Mouse (Mus musculus) gastrocnemius, postnatal 14 days (tissue): ENCODE measurements around the gene Ctdsp2. TPM values are rescaled to one million over a fixed set of nuclear protein-coding genes. Genes with fewer than 3 reads are reported as not detected.
A peak's percentile ranks its signal among the peaks of the same experiment; 100 is the strongest.

ENCODE experiments used
- DNase-seq: peaks from one replicate; pipeline ENCODE4 v3.0.0; 2021; ENCODE audit warnings: mixed read lengths
- intact Hi-C: fragments of 180-260 bp; cut with DNase I; formaldehyde crosslinking; loops from one replicate; pipeline ENCODE4 v1.15.1; 2025; ENCODE audit warnings: low total_unique reads
- total RNA-seq, 2 experiments: library from RNA; stranded (reverse); gene quantifications; 2 replicates each; pipeline ENCODE4 v1.2.3; 2021

Ctdsp2 gene
- total RNA-seq, 2 experiments from 2014 or later: 98.5 to 102 TPM

DNA sequence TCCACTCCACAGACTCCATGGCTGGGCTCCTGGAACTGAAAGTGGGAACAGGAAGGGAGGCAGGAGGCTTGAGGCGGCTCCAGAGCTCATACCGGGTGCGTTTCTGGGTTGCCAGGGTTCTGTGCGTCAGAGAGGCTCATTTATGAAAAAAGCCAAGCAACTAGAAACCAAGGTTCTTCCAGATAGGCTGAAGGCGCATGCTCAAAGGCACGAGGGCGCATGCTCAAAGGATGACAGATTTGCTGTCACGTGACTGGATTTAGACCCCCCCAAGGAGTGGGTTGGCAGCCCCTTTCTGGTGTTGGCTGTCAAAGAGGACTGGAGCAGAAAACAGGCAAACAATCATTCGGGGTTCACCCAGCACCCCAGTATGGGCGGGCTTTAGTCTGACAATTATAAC is 16.8 kb upstream of the Ctdsp2 start:
- intact Hi-C loops: no loop called here
- peak; percentile 77 for DNase-seq

DNA sequence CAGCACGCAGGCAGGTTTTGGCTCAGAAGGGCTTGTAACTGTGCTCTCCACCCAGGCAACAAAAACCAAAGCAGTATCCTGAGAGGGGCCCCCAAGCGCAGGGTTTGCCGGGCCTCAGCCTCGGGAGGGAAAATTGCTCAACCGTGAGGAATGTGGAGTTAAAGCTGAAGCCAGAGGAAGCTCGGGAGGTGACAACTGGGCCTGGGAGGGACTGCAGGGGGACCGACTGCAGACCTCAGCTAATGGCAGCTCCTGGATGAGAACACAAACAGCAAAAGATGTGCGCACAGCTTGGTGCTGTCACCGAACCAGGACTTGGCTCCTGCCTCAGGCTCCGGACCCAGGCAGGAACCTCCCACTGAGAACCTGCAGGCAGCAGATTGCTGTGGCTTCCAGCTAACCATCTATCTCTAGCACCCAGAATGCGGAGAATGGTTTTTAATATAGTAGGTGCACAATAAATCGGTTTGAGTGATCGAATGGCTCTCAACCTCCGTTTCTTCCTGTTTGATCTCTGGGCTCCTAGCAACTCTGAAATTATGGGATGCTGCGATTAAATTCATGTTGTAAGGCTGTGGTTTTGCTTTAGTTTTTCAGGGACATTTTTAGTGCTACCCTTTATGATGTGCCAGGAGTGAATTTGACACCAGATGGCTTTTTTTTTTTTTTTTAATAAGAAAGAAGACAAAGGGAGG is 16.1 kb upstream of the Ctdsp2 start:
- DNase-seq: peak; percentile 74
- intact Hi-C loops: no loop called here

DNA sequence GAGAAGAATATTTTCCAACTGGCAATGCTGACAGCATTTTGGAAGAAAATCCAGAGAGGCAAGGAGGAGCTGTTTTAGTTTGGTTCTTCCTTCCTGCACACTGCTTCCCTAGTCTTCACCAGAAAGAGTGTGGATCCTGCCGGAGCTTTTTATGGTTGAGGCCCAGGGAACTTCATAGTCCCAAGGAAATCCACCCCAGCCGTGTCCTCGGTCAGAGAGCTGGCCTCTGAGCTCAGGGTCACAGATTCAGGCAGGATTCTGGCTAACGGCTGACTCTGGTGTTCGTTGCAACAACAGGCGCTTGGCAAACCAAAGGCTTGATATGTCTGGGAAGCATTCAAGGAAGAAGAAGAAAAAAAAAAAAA is 15.6 kb upstream of the Ctdsp2 start:
- intact Hi-C loops: no loop called here
- DNase-seq: no peak

DNA sequence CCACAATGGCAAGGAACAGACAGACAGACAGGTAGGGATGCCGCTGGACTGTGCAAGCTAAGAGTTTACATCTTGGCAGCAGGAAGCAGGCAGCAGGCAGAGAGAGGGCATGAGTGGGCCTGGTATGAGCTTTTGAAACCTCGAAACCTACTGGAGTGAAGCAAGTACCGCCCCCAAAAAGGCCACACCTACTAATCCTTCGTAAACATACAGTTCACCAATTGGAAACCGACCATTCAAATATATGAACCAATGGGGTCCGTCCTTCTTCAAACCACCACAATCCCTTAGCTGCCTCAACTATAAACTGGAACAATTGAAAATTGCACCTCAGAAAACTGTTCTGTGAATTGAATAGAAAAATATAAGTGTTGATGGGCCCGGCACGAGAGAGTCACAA is 14.7 kb upstream of the Ctdsp2 start:
- DNase-seq: no peak
- intact Hi-C loops: no loop called here

DNA sequence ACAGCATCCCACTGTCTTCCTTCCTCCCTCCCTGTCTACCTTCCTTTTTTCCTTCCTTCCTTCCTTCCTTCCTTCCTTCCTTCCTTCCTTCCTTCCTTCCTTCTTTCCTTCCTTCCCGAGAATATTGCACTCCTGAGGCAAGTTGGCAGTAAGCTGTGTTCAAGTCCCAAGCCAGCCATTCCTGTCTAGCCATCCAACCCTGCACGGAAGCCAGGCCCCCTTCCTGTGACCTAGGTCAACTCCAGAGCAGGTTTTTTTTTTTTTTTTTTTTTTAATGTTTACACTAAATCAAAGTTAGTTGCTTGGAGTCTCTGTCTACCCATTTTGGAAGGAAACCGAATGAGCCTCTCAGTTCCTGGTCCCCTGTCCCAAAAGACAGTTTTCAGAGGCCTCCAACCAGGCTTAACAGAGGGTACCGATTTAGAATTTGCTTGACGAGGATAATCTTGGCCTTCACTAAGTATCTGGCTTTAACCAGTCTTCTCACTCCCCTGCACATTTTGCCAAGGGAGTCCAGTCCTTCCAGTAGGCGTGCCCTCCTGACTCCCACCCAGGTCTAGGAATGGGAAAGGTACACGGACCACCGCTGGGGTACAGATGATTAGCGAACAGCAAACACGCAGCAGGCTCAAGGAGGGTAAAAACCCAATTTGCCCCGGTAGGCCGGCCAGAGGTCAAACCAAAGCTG is 7.0 kb upstream of the Ctdsp2 start:
- DNase-seq: no peak
- intact Hi-C loops: loop anchor here (5.0 kb wide), 1 partner anchor 34 kb away; no protein-coding TSS in a partner anchor

DNA sequence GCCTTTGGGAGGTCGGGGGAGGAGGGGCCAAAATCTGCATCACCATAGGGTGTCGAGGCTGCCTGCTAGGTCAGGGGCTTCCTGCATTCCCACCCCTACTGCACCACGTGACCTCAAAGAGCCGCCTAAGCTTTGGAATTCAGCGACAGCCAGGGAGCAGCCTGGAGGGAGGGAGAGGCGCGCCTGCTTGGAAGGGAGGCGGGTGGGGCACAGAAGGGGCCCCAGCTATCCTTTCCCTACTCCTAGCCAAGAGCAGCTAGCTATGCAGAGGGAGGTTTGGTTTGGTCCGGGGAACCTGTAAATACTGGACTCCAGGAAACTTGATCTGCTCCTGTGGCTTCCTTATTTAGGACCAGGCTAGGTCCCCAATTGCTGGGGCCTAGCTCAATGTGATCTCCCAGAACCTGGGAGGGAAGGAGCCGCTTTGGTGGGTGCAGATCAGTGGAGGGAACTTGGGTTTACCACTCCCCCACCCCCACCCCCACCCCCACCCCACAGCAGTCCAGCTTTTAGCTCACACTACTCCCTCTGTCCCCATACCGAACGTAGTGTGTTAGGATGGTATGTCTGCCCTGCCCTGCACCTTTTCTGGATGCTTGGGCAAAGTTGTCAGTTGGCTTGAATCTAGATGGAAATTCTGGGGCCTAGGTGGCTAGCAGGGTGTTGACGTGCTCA is 6.3 kb upstream of the Ctdsp2 start:
- intact Hi-C loops: loop anchor here (5.0 kb wide), 1 partner anchor 35 kb away; no protein-coding TSS in a partner anchor
- DNase-seq: peak; percentile 75

DNA sequence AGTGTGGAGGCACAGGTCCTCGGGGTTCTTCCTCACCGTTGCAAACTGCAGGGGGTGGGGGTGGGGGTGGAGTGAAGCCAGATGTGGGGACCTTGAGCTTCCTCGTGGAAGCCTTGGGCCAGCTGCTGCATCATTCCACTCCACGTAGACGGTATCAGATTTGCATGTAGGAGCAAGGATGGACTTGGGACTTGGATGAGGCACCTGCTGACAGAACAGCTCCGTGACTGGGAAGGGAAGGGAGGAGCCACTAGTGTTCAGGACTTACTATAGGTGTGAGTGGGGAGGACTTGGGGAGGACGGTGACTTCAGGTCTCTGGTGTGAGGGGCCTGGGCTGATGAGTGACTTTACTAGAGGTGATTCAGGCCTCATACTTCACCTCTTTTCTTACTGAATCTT is 5.5 kb upstream of the Ctdsp2 start:
- intact Hi-C loops: loop anchor here (5.0 kb wide), 1 partner anchor 36 kb away; no protein-coding TSS in a partner anchor
- DNase-seq: no peak

DNA sequence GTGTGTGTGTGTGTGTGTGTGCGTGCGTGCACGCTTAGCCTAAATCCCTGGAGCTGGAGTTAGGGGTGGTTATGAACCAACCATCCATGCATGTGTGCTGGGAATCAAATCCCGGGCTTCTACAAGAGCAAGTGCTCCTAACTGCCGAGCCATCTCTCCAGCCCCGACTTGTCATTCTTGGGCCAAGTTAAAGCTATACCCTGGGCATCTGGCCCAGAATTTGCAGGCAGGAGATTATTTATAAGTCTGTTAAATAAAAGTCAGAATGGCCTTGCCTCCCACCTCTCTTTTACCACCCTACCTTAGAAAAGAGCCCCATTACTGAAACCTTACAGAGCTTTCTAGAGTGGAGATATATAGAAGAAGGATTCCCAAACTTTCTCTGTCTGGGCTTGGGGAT is 2.8 kb upstream of the Ctdsp2 start:
- DNase-seq: no peak
- intact Hi-C loops: no loop called here

DNA sequence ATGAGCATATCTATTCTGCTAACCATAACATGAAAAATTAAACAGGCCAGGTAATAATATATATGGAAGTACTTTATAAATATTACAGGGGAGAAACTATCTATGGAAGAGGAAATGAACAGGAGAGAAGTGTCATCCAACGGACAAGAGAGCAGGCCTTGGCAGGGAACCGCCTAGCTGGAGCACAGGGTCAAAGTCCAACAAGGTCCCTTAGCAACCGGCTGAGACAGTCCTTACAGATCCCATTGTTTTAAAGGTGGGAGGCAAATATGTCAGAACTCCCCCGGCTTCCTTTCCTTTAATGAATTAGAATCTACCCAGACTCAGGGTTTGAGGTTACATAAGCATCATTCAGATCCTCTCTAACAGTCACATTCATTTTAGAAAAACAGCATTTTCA is 1.4 kb upstream of the Ctdsp2 start:
- intact Hi-C loops: no loop called here

DNA sequence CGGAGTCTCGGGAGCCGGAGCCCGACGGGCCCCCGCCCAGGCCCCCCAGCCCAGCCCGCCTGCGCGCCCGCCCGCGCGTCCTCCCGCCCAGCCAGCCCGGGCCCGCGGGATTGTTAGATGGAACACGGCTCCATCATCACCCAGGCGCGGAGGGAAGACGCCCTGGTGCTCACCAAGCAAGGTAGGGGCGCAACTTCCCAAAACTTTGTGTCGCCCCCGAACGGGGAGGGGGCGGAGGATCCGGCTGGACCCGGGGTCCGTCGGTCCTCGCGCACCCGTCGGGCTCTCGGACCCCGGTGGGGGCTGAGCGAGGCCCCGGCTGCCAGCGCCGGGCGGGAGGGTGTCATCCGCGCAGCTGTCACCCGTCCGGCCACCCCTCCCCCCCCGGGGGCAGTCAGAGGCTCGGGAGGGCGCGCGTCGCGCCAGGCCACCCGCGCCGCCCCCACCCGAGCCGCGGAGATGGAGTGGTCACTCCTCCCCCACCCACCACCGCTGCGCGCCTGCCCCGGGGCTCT is 661 bp downstream of the Ctdsp2 start:
- intact Hi-C loops: no loop called here
- peak; percentile 86 for DNase-seq

More for the DNA sequence above, 1.4 kb upstream of the Ctdsp2 start:
- DNase-seq: no peak

DNA sequence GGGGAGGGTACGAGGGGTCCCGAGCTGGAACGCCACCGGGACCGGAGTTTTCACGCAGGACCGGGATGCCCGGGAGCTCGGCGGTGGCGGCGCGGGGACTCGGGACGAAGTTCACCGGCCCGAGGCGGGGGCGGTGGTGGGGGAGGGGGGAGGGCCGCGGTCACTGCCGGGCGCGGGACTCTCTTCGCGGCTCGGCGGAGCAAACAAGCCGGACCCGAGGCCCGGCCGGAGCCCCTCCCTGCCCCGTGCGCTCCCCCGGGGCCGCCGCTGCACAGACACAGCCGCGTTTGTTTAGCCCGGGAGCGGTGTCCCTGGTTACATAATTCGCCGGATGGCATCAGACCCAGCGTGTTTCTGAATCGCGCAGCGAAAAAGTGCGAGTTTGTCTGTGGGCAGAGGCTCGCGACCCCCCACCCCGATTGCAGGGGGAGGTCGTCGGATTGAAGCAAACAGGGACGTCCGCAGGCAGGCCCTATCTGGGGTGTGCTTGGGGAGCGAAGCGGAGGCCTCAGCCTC is 1.2 kb downstream of the Ctdsp2 start:
- peak; percentile 50 for DNase-seq
- intact Hi-C loops: no loop called here

DNA sequence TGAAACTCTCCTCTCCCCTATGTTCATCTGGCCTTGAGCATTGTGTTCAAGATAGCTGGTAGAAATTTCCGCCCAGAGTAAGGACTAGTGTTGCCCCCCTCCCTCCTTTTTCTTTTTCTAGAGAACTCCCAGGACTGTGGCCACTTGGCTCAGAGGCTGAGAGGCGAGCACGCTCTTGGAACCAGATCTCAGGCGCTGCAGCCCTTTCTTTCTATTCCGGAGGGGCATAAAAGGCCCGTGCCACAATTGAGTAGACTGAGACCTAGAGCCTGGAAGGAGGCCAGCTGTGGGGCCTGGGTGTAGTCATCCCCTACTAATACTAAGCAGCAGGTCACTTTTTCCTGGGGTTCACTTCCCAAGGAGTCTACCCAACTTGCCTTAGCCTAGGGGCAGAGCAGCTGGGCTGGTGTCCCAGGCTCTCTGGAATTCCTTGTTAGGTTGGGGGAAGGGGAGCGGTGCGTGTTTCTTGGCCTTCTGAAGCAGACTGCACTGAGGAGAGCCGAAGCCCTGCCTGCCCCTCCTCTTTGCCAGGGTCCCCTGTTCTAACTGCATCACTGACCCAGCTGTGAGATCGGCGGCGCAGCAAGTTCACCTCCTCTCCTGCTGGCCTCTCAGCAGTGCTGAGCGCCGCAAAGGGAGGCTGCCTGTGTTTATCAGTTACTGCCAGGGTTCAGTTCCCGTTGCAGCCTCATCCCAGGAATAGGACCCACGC is 1.9 kb downstream of the Ctdsp2 start:
- intact Hi-C loops: no loop called here
- DNase-seq: peak; percentile 67

DNA sequence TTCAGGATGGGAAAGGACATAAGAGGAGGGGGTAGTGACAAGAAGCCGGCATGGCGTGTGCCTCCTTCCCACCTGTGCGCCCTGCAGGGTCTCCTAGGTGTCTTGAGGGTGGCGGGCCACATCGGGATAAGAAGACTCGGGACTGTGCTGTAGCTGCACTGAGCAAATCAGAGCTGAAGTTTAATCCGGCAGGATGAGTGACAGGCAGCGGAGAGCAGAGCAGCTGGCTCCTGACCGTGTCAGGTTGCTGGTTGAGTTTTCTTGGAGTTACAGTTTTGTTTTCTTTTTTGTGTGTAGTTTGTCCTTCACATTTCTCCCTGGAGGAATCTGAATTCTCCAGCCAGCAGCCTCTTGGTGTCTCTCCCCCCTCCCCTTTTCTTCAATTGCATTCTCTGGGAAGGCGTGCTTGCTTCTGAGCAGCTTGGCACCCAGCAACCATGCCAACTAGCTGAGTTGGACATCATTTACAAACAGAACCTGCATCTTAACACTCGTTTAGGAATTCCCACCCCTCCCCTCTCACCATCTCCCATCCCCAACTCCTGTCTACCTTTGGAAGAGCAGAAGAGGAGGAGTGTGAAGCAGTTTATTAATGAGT is 2.5 kb downstream of the Ctdsp2 start:
- peak; percentile 40 for DNase-seq
- intact Hi-C loops: no loop called here

DNA sequence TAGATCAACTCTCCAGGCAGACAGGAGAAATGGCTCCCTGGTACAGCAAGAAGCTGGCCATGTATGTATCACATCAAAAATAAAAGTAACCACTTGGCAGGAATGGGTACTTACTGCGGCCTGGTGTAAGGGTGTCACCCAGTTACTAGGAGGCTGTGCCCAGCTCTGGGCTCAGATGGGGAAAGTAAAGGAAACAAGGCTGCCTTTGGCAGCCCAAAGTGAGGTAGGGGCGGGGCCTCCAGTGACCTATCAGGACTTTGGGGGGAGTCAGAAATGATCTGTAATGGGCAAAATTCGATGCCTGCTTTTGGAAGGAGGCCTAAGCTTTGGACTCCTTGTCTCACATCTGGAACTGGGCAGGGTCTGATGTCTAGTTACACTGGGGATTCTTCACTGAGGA is 3.2 kb downstream of the Ctdsp2 start:
- intact Hi-C loops: no loop called here
- no peak for DNase-seq

DNA sequence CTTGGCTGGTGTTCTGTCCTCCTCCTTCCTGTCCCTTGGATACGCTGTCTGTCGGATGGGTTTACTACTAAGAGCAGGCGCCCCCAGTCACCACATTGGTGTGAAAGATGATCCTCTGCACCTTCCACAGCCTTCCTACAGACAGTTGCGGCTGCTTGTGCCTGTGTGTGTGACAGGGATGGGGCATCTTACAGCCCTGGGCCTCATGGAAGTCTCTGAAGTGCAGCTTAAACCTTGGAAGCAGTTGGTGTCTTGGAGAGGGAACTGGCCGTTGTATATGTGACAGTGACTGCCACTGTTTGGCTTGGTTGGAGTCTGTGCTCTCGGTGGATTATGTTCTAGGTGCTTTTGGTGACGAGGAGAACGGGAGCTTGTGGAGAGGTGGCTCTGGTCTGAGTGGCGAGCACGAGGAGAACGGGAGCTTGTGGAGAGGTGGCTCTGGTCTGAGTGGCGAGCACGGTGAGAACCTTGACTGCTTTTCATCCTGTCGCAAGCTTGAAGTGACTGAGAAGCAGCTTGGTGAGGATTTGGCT is 4.7 kb downstream of the Ctdsp2 start:
- DNase-seq: no peak
- intact Hi-C loops: no loop called here

DNA sequence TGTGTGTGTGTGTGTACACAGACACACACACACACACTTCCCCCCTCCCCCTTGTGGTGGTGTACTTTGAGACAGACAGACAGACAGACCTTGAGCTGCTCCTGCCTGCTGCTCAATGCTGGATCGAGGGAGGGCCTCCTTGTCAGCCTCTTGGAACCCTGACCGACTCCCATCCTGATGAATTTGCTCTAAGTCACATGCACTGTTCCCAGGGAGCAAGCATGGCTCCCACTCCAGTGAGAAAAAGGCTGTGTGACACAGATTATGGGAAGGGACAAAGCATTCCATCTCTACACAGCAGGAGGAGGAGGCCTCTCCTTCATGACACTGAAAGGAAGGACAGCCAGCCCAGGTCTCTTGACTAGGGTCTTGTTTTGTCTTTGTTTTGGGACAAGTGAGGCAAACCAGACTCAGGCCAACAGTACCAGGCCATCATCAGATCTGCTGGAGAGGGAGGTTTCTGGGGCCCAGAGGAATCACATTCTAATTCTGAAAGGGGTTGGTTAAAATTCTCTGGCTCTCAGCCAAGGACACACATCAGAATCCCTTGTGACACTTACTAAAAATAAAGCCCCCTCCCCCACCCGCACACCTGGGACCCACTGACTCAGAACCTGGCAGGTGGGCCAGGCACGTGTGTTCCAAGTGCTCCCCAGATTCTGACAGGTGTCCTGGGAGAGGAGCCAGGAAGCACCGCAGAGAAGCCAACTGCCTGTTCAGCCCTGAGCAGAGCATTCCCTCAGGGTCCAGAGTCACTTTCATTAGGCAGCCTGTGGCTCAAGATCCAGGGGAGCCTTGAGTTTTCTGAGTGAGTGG is 5.9 kb downstream of the Ctdsp2 start:
- intact Hi-C loops: loop anchor here (5.0 kb wide), 1 partner anchor 57 kb away; no protein-coding TSS in a partner anchor

DNA sequence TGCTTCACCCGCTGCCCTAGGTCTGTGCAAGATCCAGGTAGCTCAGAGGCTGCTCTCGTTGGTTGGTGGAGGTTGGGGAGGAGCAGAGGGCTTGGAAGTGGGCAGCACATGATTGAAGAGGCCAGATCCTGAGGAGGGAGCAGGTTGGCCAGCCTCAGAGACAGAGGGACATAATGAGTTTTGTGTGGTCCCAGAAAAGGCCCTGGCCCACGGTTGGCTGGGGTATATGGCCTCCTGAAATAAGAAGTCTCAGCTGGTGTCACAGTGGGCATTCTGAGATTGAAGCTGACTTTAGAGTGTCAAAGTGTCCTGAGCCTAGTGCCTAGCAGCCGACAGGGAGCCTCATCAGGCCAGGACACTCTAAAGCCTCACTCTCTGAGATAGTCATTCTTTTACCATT is 6.6 kb downstream of the Ctdsp2 start:
- intact Hi-C loops: loop anchor here (5.0 kb wide), 1 partner anchor 58 kb away; no protein-coding TSS in a partner anchor

More for the DNA sequence above, 5.9 kb downstream of the Ctdsp2 start:
- peak; percentile 48 for DNase-seq

DNA sequence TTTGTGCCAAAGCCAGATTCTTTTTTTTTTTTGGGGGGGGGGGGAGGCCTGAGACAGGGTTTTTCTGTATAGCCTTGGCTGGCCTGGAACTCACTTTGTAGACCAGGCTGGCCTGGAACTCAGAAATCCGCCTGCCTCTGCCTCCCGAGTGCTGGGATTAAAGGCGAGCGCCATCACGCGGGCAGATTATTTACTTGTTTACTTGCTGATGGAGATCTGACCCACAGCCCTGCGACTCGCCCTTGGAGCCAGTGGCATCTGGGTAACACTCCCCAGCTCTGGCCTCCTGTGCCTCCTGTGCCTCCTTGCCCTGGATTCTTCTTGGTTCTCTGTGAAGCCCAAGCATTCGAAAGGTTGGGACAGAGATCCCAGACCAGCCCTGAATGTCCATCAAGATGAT is 7.1 kb downstream of the Ctdsp2 start:
- intact Hi-C loops: loop anchor here (5.0 kb wide), 1 partner anchor 58 kb away; no protein-coding TSS in a partner anchor
- DNase-seq: no peak

More for the DNA sequence above, 6.6 kb downstream of the Ctdsp2 start:
- no peak for DNase-seq
